Comparison of ENCODE assay signal across 23 mouse cellular contexts in the genomic region with DNA sequence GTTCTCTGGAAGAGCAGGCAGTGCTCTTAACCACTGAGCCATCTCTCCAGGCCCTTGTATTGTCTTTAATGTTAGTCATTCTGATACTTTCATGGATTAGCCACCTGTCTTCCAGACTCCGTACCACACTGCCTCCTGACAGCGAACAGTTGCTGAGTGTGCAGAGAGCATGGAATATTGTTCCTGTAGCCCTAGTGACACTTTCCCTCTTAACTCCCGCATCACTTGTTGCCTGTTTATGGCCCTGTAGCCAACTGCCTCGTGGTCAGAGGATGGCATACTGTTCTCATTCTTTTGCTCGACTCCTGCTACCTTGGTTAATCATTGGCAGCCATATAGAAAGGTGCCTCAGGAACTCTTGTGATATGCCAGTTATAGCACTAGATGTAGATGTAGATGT. TPM values are rescaled to one million over a fixed set of nuclear protein-coding genes. Genes with fewer than 3 reads are reported as not detected.
DNase-seq lines count a peak whose midpoint lies in the region; ATAC-seq and TF ChIP-seq lines count a peak whose summit lies in the region.
"Had no signal": no experiment of that assay in that cellular context is flagged by ENCODE, and none has a peak within 500 bp of the region (broad histone marks: within the 10 kb centered on the region; RNA-seq: fewer than 3 reads in every experiment).

No protein-coding gene starts in this region.

- WGBS in limb, embryonic 12.5 days, result 70% methylated on average over 5 of the region's 5 CpGs
- WGBS in limb, embryonic 10.5 days, result 90% methylated on average over 5 of the region's 5 CpGs
- 48% methylated on average over 5 of the region's 5 CpGs for WGBS in intestine, postnatal 0 days
- WGBS in hindbrain, embryonic 11.5 days, result 89% methylated on average over 5 of the region's 5 CpGs
- WGBS in forebrain, embryonic 13.5 days, result 93% methylated on average over 5 of the region's 5 CpGs

- H3K36me3 ChIP-seq in limb, embryonic 12.5 days, result peaks cover 10% of the 10 kb centered on the region; the same call in 1 of the 2 replicates
- H3K36me3 ChIP-seq in limb, embryonic 10.5 days, result peaks cover 9% of the 10 kb centered on the region; the same call in 1 of the 2 replicates
- no peaks in the 10 kb centered on the region; the same call in 1 of the 2 replicates for H3K36me3 ChIP-seq in intestine, postnatal 0 days (ENCODE audit: control insufficient read depth, insufficient read depth)
- peaks cover 3% of the 10 kb centered on the region; the same call in 1 of the 2 replicates for H3K36me3 ChIP-seq in hindbrain, embryonic 11.5 days (ENCODE audit: control insufficient read depth, insufficient read depth, low read length)
- H3K36me3 ChIP-seq in forebrain, embryonic 13.5 days (ENCODE audit: poor library complexity, severe bottlenecking), result peaks cover 8% of the 10 kb centered on the region

- DNase-seq in kidney, adult 18-20 months, result peak; percentile 23
- DNase-seq in kidney, adult 9 months, result no peak
- DNase-seq in limb, embryonic 10.5 days (ENCODE audit: low spot score), result no peak
- DNase-seq in hindbrain, embryonic 11.5 days (ENCODE audit: low spot score), result no peak
- DNase-seq: adrenal gland, postnatal 14 days; forebrain, postnatal 0 days; gastrocnemius, postnatal 25 days; heart, adult 18-20 months; layer of hippocampus, postnatal 36 days; lung, postnatal 4 days; right cerebral cortex, adult 18-20 months; right cerebral cortex, postnatal 4 days; thymus, adult 2 months had no signal

- no peaks in the 10 kb centered on the region for H3K27me3 ChIP-seq in limb, embryonic 12.5 days
- no peaks in the 10 kb centered on the region for H3K27me3 ChIP-seq in limb, embryonic 10.5 days (ENCODE audit: low read depth, poor library complexity, severe bottlenecking)
- H3K27me3 ChIP-seq in intestine, postnatal 0 days (replicated peaks; ENCODE audit: control insufficient read depth, insufficient read depth, low read length), result no peaks in the 10 kb centered on the region
- no peaks in the 10 kb centered on the region for H3K27me3 ChIP-seq in hindbrain, embryonic 11.5 days (ENCODE audit: control insufficient read depth, insufficient read depth, low read length)
- no peaks in the 10 kb centered on the region for H3K27me3 ChIP-seq in forebrain, embryonic 13.5 days
- H3K27me3 ChIP-seq: heart, embryonic 12.5 days; hindbrain, embryonic 13.5 days had no signal

- H3K9ac ChIP-seq in limb, embryonic 12.5 days (replicated peaks), result no peak overlapping the region
- H3K9ac ChIP-seq in intestine, postnatal 0 days (ENCODE audit: low read depth, low read length), result no peak overlapping the region
- no peak overlapping the region for H3K9ac ChIP-seq in hindbrain, embryonic 11.5 days (ENCODE audit: low read depth, low read length)
- no peak overlapping the region for H3K9ac ChIP-seq in forebrain, embryonic 13.5 days
- H3K9ac ChIP-seq: forebrain, postnatal 0 days; heart, embryonic 12.5 days; hindbrain, embryonic 13.5 days had no signal

- no peak overlapping the region for H3K4me2 ChIP-seq in limb, embryonic 12.5 days
- no peak overlapping the region for H3K4me2 ChIP-seq in intestine, postnatal 0 days (replicated peaks; ENCODE audit: low read depth)
- no peak overlapping the region for H3K4me2 ChIP-seq in hindbrain, embryonic 11.5 days (replicated peaks; ENCODE audit: low read depth, low read length)
- H3K4me2 ChIP-seq in forebrain, embryonic 13.5 days, result no peak overlapping the region
- H3K4me2 ChIP-seq: heart, embryonic 12.5 days; hindbrain, embryonic 13.5 days had no signal

- H3K4me1 ChIP-seq in limb, embryonic 12.5 days (replicated peaks), result peaks cover 64% of the 10 kb centered on the region
- peaks cover 47% of the 10 kb centered on the region for H3K4me1 ChIP-seq in limb, embryonic 10.5 days
- peaks cover 2% of the 10 kb centered on the region; the same call in 1 of the 2 replicates for H3K4me1 ChIP-seq in intestine, postnatal 0 days (replicated peaks; ENCODE audit: control insufficient read depth, insufficient read depth, low read length)
- H3K4me1 ChIP-seq in hindbrain, embryonic 11.5 days (replicated peaks; ENCODE audit: control insufficient read depth, insufficient read depth, low read length), result no peaks in the 10 kb centered on the region
- peaks cover 4% of the 10 kb centered on the region; the same call in 1 of the 2 replicates for H3K4me1 ChIP-seq in forebrain, embryonic 13.5 days

- no peak for ATAC-seq in limb, embryonic 12.5 days (ENCODE audit: insufficient number of reproducible peaks, insufficient read depth, low FRiP score, low TSS enrichment, low read depth)
- peak; percentile 90 for ATAC-seq in intestine, postnatal 0 days
- no peak for ATAC-seq in hindbrain, embryonic 11.5 days (ENCODE audit: low FRiP score)
- no peak for ATAC-seq in forebrain, embryonic 13.5 days
- ATAC-seq: CD4-positive, CD25-positive, alpha-beta regulatory T cell, adult 4 months; forebrain, postnatal 0 days; inflammation-experienced regulatory T-cells, adult 6 months; midbrain, embryonic 16.5 days had no signal

- no peak overlapping the region for H3K4me3 ChIP-seq in limb, embryonic 12.5 days (replicated peaks)
- H3K4me3 ChIP-seq in limb, embryonic 10.5 days, result no peak overlapping the region
- no peak overlapping the region for H3K4me3 ChIP-seq in intestine, postnatal 0 days (ENCODE audit: low read depth, low read length)
- no peak overlapping the region for H3K4me3 ChIP-seq in hindbrain, embryonic 11.5 days (ENCODE audit: low read depth, low read length)
- H3K4me3 ChIP-seq in forebrain, embryonic 13.5 days, result no peak overlapping the region
- H3K4me3 ChIP-seq: forebrain, embryonic 10.5 days; heart, embryonic 12.5 days; hindbrain, embryonic 13.5 days; layer of hippocampus, adult 2 months had no signal

- TF ChIP-seq CTCF in intestine, postnatal 0 days (IDR thresholded peaks at IDR 0.05; ENCODE audit: low read depth), result peak; percentile 39

- H3K27ac ChIP-seq in limb, embryonic 12.5 days, result peak overlapping the region; percentile 79
- H3K27ac ChIP-seq in limb, embryonic 10.5 days, result no peak overlapping the region
- no peak overlapping the region for H3K27ac ChIP-seq in intestine, postnatal 0 days (ENCODE audit: low read depth, low read length)
- H3K27ac ChIP-seq in hindbrain, embryonic 11.5 days (ENCODE audit: low read depth, low read length), result no peak overlapping the region
- H3K27ac ChIP-seq in forebrain, embryonic 13.5 days, result no peak overlapping the region
- H3K27ac ChIP-seq: hindbrain, embryonic 13.5 days; layer of hippocampus, adult 2 months had no signal

- H3K9me3 ChIP-seq in limb, embryonic 12.5 days, result no peaks in the 10 kb centered on the region
- H3K9me3 ChIP-seq in limb, embryonic 10.5 days (replicated peaks), result no peaks in the 10 kb centered on the region
- no peaks in the 10 kb centered on the region for H3K9me3 ChIP-seq in intestine, postnatal 0 days (ENCODE audit: control insufficient read depth)
- H3K9me3 ChIP-seq in hindbrain, embryonic 11.5 days (ENCODE audit: control insufficient read depth, low read length), result no peaks in the 10 kb centered on the region
- H3K9me3 ChIP-seq in forebrain, embryonic 13.5 days (replicated peaks), result no peaks in the 10 kb centered on the region
- H3K9me3 ChIP-seq: forebrain, embryonic 10.5 days; heart, embryonic 12.5 days; hindbrain, embryonic 13.5 days had no signal

RNA-seq across cellular contexts. Expression of a gene that starts 45.4 kb away (rescaled TPM):
- 56.7 and 61.9 TPM in 2 replicates for polyA plus RNA-seq in limb, embryonic 12.5 days (2016; fragmentation: Nextera tagmentation; extraction: Ambion mirVana)
- 18.7 and 31.3 TPM in 2 replicates for polyA plus RNA-seq in limb, embryonic 10.5 days (2016; fragmentation: Nextera tagmentation; extraction: Ambion mirVana)
- polyA plus RNA-seq in intestine, postnatal 0 days (2015; fragmentation: Nextera tagmentation; extraction: Ambion mirVana), result 7.0 and 7.2 TPM in 2 replicates
- 12.9 and 16.5 TPM in 2 replicates for polyA plus RNA-seq in hindbrain, embryonic 11.5 days (2014; fragmentation: Nextera tagmentation; extraction: Ambion mirVana)
- polyA plus RNA-seq in forebrain, embryonic 13.5 days (2015; fragmentation: Nextera tagmentation; extraction: Ambion mirVana), result 8.7 TPM in 2 replicates
